Mouse (Mus musculus) spleen, adult 2 months (tissue): ENCODE measurements around the gene Mettl2.

ENCODE experiments used
- CTCF ChIP-seq: fragments of 200-500 bp; IDR thresholded peaks from 2 replicates; pipeline ENCODE4 v1.5.1; 2011; ENCODE audit warnings: mild to moderate bottlenecking, inconsistent platforms; ENCODE audit not compliant: insufficient read depth, insufficient read length, insufficient replicate concordance; ENCODE audit errors: extremely low read depth
- POLR2A ChIP-seq: fragments of 200-500 bp; IDR thresholded peaks from 2 replicates; pipeline ENCODE4 v1.6.1; 2011; ENCODE audit warnings: low read depth, low read length, inconsistent platforms

DNA sequence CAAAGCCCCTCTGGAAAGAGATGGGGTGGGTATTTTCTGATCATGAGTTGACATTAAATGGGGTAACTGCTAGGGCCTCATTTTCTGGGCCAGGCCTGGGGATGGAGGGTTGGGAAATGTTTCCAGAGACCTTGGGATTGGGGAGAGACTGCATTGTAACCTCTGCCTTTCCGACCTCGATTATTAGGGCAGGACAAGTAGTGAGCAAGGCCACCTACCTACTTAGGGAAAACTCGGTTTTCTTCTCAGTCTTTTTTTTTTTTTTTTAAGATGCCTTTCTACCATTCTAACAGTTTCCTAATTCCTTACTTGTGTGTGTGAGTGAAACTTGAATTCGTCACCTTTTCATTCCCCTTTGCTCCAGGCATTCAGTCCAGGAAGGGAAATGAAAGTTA is 56.2 kb downstream of the Mettl2 start:
- TF ChIP-seq POLR2A (no peak), CTCF (no peak)
